Mouse (Mus musculus) thymus, postnatal 0 days (tissue): ENCODE measurements around the gene Rgs2. TPM values are rescaled to one million over a fixed set of nuclear protein-coding genes. Genes with fewer than 3 reads are reported as not detected.

Experiments used
- DNase-seq: peaks from one replicate; pipeline ENCODE4 v3.0.0-alpha.2; 2015; ENCODE audit warnings: low spot score
- polyA plus RNA-seq: library from polyadenylated mRNA; unstranded; fragments of >200 nt; fragmentation: Nextera tagmentation; extraction: Ambion mirVana; gene quantifications from 2 replicates; pipeline ENCODE4 v1.2.1, GENCODE M21; 2015

The Rgs2 gene
- 61.4 and 61.7 TPM in 2 replicates for polyA plus RNA-seq

DNA sequence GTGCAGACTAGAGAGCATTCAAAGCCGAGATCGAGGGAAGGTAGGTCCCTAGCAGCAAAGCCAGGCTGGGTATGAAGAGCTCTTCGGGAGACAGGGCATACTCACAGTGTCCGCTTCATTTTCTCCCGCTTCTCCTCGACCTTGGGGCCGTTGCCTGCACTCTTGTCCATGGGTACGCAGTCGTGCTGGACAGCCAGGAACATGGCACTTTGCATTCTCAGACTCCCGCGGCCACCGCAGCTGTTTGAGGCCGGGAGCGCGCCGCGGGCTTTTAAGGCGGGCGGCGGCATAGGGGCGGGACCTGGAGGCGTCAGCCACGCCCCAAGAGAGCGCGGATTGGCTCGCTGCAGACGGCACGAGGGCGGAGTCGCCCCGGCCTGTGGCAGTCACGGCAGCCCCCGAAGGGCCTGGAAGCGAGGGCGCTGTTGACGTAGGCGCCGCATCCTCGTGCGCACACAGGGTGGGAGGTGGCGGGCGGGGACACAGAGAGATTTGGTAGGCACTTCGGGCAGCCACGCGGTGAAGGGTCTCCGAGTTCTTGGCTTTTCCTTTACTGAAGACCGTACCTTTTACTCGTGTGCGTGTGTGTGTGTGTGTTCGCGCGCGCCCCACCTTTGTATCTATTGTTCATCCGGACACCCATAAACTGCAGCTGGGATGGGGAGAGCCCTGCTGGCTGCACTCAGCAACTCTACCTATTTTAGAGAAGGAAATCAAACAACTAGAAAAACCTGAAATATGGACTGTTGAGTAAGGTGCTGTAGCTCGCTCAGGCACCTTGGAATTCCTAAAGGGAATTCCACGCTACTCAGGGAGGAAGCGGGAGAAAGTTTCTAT lies at the start of gene Rgs2:
TSS of gene Rgs2 (minus strand) at position 258 of the 837 bp plus-strand sequence.
- peak; percentile 98 for DNase-seq

DNA sequence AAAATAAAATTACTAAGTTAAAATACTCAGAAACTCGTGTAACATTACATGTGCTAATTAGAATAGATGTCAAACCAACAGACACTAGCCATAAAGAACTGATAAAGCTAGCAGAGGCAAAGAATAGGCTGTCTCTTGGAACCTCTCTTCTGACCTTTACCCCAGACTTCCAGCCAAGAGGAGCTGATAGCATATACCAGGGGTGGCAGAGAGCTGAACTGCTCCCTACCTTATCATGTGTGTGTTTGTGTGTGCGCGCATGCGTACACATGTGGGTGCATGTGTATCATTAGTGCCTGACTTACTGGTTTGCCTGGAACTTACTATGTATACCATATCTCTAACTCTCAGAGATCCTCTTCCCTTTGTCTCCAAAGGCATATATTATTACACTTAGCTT lies 49.4 kb upstream of the Rgs2 start:
- DNase-seq, result no peak

DNA sequence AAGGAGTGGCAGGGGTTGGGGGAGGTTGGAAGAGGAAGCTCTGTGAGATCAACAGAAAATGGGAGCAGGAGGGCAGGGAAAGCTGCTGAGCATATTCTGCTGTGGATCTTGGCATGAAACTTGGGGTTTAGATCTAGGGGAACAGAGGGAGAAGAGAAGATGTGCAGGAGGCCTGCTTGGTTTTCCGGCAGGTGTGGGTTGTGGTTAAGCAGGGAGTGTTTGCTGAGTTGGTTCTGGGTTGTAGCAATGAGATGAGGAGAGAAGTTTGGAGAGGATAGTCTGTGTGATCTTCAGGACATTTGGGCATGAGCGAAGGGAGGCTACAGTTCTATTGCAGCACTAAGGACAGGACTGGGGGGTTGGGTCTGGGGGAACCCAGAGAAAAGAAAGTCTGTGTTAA lies 37.9 kb upstream of the Rgs2 start:
- DNase-seq, result peak; percentile 58

DNA sequence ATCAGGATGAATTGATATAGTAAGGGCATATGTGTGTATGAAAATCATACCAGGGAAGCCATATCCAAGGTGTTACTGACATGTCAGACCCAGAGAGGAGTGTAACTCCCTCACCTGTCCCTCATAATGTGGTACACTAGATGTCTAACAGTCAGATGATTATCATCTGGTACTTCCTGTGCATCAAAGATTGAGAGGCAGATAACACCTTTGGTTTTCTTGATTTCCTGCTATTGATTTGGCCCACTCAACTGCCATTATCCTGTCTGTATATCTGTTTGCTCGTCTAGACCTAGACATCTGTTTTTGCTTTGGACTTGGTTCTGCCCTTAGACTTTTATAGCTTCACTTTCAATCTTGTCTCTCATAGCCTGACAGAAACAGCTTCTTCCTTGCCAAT lies 29.5 kb upstream of the Rgs2 start:
- DNase-seq, result no peak

DNA sequence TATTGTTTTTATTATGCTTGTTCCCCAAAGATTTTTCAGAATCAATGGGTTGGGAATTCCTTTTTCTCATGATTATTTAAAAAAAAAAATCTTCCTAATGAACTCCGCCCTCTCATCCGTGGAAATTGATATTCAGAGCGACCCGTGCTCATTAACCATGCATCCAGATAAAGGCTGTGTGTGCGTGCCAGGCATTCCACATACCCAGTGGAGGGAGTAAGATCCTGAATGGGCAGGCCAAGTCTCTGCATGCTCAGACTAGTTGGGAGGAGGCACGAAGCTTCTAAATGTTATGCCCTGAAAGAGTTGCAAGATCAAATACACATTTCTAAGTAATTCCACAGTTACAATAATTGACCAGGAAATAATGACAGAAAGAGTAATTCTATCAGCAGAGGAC lies 26.5 kb upstream of the Rgs2 start:
- DNase-seq, result no peak

DNA sequence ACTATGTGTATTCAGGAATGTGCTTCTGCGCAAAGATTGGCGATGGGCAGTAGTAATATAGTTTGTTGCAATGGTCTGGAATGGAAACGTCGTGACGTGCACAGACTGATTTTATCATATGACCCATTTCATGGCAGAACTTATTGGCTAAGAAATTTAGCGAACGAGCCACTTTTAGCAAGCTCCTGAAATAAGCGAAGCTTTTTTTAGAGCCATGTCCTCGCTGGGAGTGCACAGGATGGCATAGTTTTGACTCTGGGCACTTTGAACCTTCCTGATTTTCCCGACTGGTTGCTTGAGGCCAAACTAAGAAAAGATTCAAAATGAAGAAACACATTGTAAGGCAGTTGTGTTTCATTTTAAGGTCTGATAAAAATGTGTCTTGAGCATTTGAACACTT lies 25.7 kb upstream of the Rgs2 start:
- no peak for DNase-seq

DNA sequence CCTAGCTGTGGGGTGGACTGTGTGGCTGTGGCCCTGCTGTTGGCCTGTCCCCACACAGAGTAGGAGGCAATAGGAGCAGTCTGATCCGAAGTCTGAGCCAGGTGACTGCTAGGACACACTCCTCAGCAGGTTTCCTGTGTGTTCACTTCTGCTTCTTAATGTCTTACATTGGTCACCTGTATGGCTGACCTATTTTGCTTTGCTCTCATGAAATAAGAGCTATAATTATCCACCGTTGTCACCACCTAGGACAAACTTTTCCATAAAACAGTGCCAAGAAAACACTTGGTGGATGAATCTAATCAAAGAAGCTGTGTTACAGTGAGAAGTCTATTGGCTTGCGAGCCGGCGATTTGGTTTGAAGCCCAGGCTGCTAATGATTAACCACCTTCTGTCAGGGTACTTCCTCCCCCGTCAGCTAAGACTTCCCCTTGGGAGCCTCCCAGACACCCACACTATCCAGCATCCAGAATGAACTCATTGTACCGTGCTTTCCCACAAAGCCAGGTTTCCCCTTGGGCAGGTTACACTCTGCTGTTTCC lies 14.5 kb upstream of the Rgs2 start:
- DNase-seq, result no peak

DNA sequence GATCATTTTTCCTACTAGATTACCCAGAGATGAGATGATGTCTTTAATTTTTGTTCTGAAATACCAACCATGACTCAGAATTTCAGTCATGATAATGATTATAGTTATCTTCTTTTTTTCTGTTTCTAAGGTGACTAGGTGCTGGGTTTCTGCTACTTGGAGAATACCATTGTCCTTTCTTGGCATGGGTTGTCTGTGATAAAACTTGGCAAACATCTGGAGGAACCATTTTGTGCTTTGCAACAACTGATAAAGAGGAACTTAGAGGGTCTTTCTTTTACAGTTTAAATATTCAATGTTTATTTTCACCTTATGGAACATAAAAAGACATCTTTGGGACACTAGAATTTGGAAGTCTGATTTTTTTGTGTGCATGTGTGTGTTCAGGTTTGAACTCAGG lies 10.0 kb upstream of the Rgs2 start:
- no peak for DNase-seq

DNA sequence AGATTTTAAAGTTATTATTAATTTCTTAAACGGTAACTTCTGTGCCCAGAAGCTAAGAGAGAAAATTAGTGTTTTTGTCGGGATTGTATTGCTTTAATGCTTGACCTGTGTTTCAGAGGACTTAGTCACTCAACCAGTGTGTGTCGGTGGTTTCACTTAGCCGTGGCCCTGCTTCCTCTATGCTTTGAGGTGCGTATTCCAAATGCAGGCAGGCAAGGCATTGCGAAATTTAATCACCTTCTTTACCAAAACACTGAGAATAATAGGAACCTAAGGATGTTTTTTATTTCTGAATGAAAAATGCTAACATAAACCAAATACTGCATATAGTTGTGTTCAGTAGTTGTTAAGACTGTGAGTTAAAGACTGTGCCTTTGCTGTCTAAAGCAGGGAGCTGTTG lies 3.4 kb upstream of the Rgs2 start:
- peak; percentile 23 for DNase-seq

DNA sequence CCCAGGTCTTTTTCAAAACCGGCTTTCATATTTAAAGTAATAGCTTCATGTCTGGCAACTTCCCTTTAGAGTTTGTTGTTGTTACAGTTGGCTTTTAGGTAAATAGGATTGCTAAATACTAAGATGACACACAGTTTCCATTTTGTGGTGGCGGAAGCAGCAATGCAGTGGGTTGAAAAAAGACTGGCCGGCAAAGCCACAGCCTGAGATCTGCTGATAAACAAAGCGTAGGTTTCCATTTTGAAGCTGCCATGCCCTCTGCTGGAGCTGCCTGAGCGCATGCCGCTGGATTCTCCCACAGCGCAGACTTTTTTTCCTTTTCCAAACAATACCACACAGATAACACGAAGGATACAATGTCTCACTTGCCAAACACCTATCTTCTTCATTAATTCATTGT lies 2.6 kb upstream of the Rgs2 start:
- peak; percentile 69 for DNase-seq

DNA sequence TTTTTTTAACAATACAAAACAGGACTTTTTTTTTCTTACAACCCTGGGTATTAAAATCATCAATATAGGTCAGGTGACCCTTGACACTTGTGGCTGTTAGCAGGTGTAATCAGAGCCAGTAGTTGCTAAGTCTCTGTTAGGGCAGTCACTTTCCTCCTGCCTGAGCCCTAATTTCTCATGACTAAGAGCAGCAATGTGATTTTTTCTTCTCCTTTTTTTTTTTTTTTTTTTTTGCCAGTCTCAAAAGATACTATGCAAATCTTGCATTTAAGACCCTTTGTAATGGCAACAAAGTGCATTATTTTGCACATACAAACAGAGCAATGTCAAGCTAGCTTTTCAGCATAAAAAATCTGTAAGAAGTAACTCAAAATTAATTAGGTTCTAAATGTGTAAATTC lies 1.7 kb upstream of the Rgs2 start:
- DNase-seq, result no peak

DNA sequence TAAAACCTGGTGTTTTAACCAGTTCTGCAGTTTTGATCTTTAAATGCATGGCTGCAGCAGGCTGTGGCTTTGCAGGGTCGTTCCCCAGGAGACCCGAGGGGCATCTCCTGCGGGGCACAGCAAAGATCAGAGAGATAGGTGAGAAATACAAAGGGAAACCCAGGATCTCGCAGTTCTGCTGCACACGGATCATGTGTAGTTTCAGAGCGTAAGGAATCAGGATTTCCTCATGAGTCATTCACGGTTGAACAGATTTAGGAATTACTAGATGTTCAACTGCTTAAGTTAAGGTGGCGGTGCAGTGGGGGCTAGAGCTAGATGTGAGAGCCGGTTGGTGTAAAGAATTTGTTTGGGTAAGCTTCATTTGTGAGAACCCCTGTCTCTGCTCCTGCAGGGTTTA lies 780 bp upstream of the Rgs2 start:
- peak; percentile 14 for DNase-seq

DNA sequence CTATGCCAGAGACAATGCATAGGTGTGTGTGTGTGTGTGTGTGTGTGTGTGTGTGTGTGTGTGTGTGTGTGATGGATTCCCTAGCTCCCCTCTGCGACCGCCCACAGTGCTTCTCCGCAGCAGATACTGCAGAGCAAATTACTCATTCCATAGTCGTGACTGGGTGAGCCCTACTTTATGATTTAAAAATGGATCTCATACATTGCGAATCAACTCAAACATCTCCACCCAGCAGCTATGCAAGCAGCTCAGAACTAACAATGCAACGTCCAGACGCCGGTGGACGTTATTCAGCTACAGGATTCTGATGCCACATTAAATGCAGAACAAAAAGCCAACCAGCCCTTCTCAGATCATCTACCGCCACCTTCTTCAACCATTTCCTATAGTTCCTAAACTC lies 545 bp downstream of the Rgs2 start:
- no peak for DNase-seq

DNA sequence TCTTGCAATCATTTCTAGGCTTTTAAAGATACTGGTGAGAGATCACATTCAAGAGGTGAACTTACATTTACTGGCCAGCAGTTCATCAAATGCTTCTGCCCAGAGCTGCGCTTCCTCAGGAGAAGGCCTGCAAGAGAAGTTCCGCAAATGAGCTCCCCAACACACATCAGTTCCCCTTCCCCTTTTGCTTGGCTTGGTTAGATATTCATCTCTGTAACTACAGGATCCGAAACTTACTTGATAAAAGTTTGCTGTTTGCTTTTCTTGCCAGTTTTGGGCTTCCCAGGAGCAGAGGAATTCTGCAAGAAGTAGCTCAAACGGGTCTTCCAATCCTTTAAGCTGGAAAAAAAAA lies 1.3 kb downstream of the Rgs2 start:
- DNase-seq, result peak; percentile 31

DNA sequence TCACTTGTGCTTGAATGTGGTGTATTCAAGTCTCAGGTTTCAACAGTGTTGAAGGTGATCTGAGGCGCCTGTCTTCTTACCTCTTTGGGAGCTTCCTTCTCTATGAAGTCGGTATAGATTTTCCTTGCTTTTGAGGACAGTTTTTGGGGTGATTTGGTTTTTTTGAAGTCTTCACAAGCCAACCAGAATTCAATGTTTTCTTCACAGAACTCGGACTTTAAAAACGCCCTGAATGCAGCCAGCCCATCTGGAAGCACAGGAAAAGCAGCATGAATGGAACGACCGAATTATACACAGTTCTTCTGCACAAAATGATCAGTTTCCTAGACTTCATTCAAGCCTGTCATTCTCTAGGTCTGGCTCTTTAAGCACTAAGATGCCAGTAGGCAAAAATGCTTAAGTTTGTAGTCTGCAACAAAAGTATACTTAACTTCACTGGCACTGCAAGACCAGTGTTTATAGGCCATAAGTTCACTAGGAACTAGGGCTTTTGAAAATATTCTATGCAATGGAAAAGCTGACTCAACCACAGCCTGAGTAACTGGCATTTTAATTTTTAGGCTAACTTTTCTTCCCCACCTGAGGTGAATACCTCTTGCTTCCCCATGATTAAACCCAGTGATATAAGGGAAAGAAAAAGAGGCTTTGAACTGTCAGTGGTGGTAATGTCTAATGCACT lies 1.8 kb downstream of the Rgs2 start:
- DNase-seq, result no peak

DNA sequence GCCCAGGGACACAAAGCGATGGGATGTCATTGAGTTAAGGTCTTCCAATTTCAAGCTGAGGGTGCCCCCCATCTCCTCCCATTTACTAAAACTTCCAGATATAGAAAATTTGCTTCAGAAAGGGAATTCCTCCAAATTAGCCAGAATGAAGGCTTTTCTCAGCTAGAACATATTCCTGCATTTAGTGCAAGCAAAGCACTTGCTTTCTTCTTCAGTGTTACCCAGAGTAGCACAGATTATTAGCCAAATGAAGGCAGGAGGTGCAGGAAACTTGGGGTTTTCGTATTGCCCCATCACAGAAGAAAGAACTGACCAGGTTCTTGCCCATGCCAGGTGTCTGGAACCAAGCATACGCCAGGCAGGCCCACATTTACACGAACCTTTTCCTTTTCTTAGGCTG lies 3.7 kb downstream of the Rgs2 start:
- no peak for DNase-seq

DNA sequence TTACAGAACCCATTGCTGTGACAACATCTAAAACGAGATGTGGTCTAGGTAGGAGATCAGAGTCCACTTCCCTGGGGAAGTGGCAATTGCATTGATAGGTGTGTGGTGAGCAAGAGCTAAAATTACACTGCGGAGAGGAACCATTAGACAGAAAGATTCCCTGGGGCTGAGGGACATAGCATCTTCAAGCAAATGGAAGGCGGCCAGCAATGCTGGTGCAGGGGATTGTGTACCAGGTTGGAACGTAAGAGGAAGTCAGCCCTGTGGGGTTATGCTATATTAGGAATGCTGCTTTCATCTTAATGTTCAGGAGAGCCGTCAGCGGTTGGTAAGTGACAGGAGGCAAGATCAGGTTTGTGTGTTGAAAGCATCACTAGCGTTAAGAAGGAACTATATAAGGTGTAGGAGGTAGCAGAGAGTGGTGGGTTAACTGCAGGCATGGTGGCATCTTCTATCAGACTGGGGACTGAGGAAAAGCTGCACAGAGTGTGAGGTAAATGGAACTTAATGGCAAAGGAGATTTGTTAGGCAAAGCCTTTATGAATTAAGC lies 4.5 kb downstream of the Rgs2 start:
- no peak for DNase-seq

DNA sequence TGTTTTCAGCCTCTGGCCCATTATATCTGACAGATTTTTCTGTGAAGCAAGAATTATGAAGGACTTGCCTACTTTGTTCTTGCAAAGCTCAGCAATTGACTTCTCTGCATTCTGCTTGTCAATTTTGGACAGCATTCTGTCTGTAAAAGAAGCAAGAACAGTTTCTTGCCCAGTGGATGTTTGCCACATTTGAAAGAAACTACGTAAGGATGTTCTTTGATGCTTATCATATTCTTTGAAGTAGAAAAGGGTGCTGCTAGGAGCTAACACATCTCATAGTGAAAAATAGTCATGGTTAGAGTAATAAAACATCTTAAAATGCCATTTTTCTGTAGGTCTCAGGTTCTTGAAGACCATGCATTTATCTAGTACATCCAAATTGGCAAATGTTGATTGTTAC lies 10.9 kb downstream of the Rgs2 start:
- DNase-seq, result no peak

DNA sequence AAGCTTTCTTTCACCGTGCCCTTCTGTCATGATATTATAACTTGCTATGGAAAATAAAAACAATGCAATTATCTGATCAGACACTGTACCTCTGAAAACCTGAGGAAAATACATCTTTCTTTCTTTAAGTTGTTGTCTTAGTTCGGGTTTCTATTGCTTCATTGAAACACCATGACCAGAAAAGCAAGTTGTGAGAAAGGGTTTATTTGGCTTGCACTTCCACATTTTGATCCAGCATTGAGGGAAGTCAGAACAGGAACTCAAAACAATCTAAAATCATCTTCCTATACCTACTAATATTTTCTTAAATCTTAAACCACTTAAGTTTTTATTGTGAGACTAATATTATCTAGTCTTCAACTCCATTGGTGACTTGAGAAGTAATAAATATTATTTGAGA lies 11.4 kb downstream of the Rgs2 start:
- DNase-seq, result no peak

DNA sequence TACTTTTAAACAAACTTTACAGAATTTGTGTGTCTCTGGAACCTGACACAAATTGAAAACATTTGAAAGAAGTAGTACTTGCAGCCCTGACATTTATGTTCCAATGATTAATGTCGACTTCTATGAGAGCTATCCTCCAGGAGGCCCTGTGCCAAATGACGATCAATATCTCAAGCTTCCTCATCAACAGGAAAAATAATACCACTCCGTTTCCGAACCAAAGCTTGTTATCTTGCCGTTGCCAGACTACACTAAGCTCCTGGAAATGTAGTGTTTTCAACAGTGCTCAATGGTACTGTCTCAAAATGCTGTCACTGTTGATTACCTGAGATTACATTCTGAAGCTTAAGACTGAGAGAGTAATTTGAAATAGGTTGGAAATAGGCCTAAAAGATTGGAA lies 13.7 kb downstream of the Rgs2 start:
- no peak for DNase-seq

DNA sequence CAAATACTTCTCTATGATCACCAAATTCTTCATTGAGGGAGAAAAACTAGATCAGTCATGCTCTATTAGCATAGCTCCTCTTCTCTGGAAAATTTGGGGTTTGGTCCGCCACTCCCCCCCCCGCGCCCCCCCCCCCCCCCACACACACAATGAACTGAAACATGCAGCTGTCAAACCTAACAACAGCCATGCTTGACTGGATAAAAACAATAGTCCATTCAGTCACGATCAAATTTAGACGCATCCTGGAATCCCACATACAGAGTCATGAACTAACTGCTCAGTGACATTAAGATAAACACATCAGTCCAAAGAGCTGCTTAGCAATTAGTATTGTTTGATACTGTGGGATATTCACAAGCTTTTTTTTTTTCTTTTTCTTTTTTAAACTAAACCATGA lies 14.2 kb downstream of the Rgs2 start:
- no peak for DNase-seq

DNA sequence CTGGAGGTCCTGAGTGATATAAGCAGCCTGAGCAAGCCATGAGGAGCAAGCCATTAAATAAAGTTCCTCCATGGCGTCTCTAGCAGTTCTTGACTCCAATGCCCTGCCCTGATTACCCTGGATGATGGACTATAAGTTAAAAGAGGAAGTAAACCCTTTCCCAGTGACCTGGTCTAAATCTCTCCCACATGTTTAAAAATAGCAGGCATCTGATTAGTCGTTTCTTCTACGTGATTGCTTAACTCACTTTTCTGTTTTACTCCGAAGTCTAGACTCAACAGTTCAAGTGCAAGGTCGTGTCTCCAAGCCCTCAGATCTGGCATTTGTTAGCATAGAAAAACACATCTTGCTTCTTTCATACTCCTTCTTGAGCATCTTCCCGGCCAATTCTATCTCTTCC lies 15.2 kb downstream of the Rgs2 start:
- no peak for DNase-seq
